Comparison of ENCODE assay signal across 8 mouse cellular contexts in genomic region chr4:43558631-43559356, GRCm38 (mm10). TPM values are rescaled to one million over a fixed set of nuclear protein-coding genes. Genes with fewer than 3 reads are reported as not detected.
DNase-seq lines count a peak whose midpoint lies in the region; ATAC-seq and TF ChIP-seq lines count a peak whose summit lies in the region.

No protein-coding gene starts in this region.

- peak overlapping the region; percentile 62 for H3K4me3 ChIP-seq in bone marrow macrophage, adult 2 months (ENCODE audit: insufficient read depth, low read length)
- peak overlapping the region; percentile 20; the same call in 1 of the 2 replicates for H3K4me3 ChIP-seq in intestine, embryonic 14.5 days (ENCODE audit: low read depth, low read length)
- peak overlapping the region; percentile 92 for H3K4me3 ChIP-seq in liver, embryonic 16.5 days (ENCODE audit: low read depth, low read length)
- peak overlapping the region; percentile 2; the same call in 1 of the 2 replicates for H3K4me3 ChIP-seq in neural tube, embryonic 13.5 days

- TF ChIP-seq CTCF in bone marrow macrophage, adult 2 months (IDR thresholded peaks at IDR 0.05; ENCODE audit: low read depth, low read length), result no peak

- peaks cover 36% of the 10 kb centered on the region for H3K36me3 ChIP-seq in intestine, embryonic 14.5 days (ENCODE audit: control insufficient read depth, insufficient read depth, low read length)
- peaks cover 33% of the 10 kb centered on the region for H3K36me3 ChIP-seq in liver, embryonic 16.5 days (ENCODE audit: control insufficient read depth, insufficient read depth)
- peaks cover 35% of the 10 kb centered on the region for H3K36me3 ChIP-seq in neural tube, embryonic 13.5 days

- no peaks in the 10 kb centered on the region for H3K27me3 ChIP-seq in intestine, embryonic 14.5 days (replicated peaks; ENCODE audit: control insufficient read depth, insufficient read depth, low read length)
- no peaks in the 10 kb centered on the region for H3K27me3 ChIP-seq in liver, embryonic 16.5 days (ENCODE audit: control insufficient read depth, insufficient read depth, low read depth, low read length)
- no peaks in the 10 kb centered on the region for H3K27me3 ChIP-seq in neural tube, embryonic 13.5 days

- peak; percentile 36; the same call in 1 of the 2 replicates for ATAC-seq in intestine, embryonic 14.5 days (replicated peaks; ENCODE audit: low FRiP score, low TSS enrichment, low read depth)
- no peak for ATAC-seq in liver, embryonic 16.5 days (ENCODE audit: low read depth)
- ATAC-seq in neural tube, embryonic 13.5 days (ENCODE audit: low read depth), result no peak

- WGBS in intestine, embryonic 14.5 days, result 12% methylated on average over 13 of the region's 13 CpGs
- WGBS in liver, embryonic 16.5 days (ENCODE audit: insufficient replicate concordance), result 7% methylated on average over 13 of the region's 13 CpGs
- 25% methylated on average over 13 of the region's 13 CpGs for WGBS in neural tube, embryonic 13.5 days

- H3K27ac ChIP-seq in bone marrow macrophage, adult 2 months (ENCODE audit: insufficient read depth, low read depth, low read length), result peak overlapping the region; percentile 82
- H3K27ac ChIP-seq in intestine, embryonic 14.5 days (ENCODE audit: low read depth), result peak overlapping the region; percentile 92
- peak overlapping the region; percentile 72 for H3K27ac ChIP-seq in liver, embryonic 16.5 days (ENCODE audit: low read length)
- H3K27ac ChIP-seq in neural tube, embryonic 13.5 days (replicated peaks), result peak overlapping the region; percentile 42

- H3K4me1 ChIP-seq in bone marrow macrophage, adult 2 months (ENCODE audit: control insufficient read depth, insufficient read depth, low read length), result peaks cover 39% of the 10 kb centered on the region
- peaks cover 48% of the 10 kb centered on the region for H3K4me1 ChIP-seq in intestine, embryonic 14.5 days (replicated peaks; ENCODE audit: control insufficient read depth, insufficient read depth, low read length)
- H3K4me1 ChIP-seq in liver, embryonic 16.5 days (ENCODE audit: control insufficient read depth, low read depth, low read length), result peaks cover 51% of the 10 kb centered on the region
- peaks cover 56% of the 10 kb centered on the region for H3K4me1 ChIP-seq in neural tube, embryonic 13.5 days (replicated peaks)

- TF ChIP-seq POLR2A in bone marrow macrophage, adult 2 months (IDR thresholded peaks at IDR 0.05; ENCODE audit: borderline replicate concordance, low read depth, low read length), result no peak

- peak; percentile 36 to 37 for DNase-seq in layer of hippocampus, postnatal 10 days (ENCODE audit: low spot score in 2 of 2)
- DNase-seq in layer of hippocampus, adult 8-10 months (ENCODE audit: low spot score in 2 of 2), result no peak
- DNase-seq in gastrocnemius, postnatal 25 days, result peak; percentile 56
- DNase-seq in intestine, embryonic 14.5 days (ENCODE audit: low spot score), result peak; percentile 81
- DNase-seq in cerebellum, adult 9-10 months, result no peak

- H3K4me2 ChIP-seq in intestine, embryonic 14.5 days (ENCODE audit: low read length), result peak overlapping the region; percentile 75
- H3K4me2 ChIP-seq in liver, embryonic 16.5 days (ENCODE audit: low read depth, low read length), result peak overlapping the region; percentile 89
- peak overlapping the region; percentile 26 for H3K4me2 ChIP-seq in neural tube, embryonic 13.5 days

- peak overlapping the region; percentile 44; the same call in 1 of the 2 replicates for H3K9ac ChIP-seq in intestine, embryonic 14.5 days (ENCODE audit: low read length)
- H3K9ac ChIP-seq in liver, embryonic 16.5 days (ENCODE audit: low read depth, low read length), result peak overlapping the region; percentile 48
- peak overlapping the region; percentile 52 for H3K9ac ChIP-seq in neural tube, embryonic 13.5 days

- H3K9me3 ChIP-seq in intestine, embryonic 14.5 days (ENCODE audit: control insufficient read depth, low read length), result no peaks in the 10 kb centered on the region
- H3K9me3 ChIP-seq in liver, embryonic 16.5 days (replicated peaks; ENCODE audit: control insufficient read depth, low read length), result no peaks in the 10 kb centered on the region
- no peaks in the 10 kb centered on the region for H3K9me3 ChIP-seq in neural tube, embryonic 13.5 days

RNA-seq across cellular contexts. Expression of gene Creb3, which starts 3.3 kb away (rescaled TPM):
- total RNA-seq in layer of hippocampus, postnatal 10 days (2021), result 10 to 100 TPM; 65.9 to 75.4 TPM
- 10 to 100 TPM; 63.3 to 89.5 (median 69.0) TPM for total RNA-seq in layer of hippocampus, adult 8-10 months (2022)
- 50.7 and 54.0 TPM in 2 replicates for polyA plus RNA-seq in bone marrow macrophage, adult 2 months (2012; ENCODE audit: insufficient read depth, insufficient read length, missing spikeins)
- total RNA-seq in gastrocnemius, postnatal 25 days (2021), result 10 to 100 TPM; 34.9 to 41.8 TPM
- 64.8 and 68.6 TPM in 2 replicates for polyA plus RNA-seq in intestine, embryonic 14.5 days (2014; fragmentation: Nextera tagmentation; extraction: Ambion mirVana)
- 23.6 and 26.1 TPM in 2 replicates for polyA plus RNA-seq in liver, embryonic 16.5 days (2015; fragmentation: Nextera tagmentation; extraction: Ambion mirVana)
- polyA plus RNA-seq in neural tube, embryonic 13.5 days (2015; fragmentation: Nextera tagmentation; extraction: Ambion mirVana), result 88.9 and 89.1 TPM in 2 replicates

RNA-seq across cellular contexts. Expression of gene Tln1, which starts 3.7 kb away (rescaled TPM):
- 10 to 100 TPM; 54.4 to 69.7 TPM for total RNA-seq in layer of hippocampus, postnatal 10 days (2021)
- total RNA-seq in layer of hippocampus, adult 8-10 months (2022), result 10 to 100 TPM; 39.3 to 62.9 (median 50.6) TPM
- polyA plus RNA-seq in bone marrow macrophage, adult 2 months (2012; ENCODE audit: insufficient read depth, insufficient read length, missing spikeins), result 168 and 219 TPM in 2 replicates
- 10 to 100 TPM; 56.2 to 79.8 TPM for total RNA-seq in gastrocnemius, postnatal 25 days (2021)
- polyA plus RNA-seq in intestine, embryonic 14.5 days (2014; fragmentation: Nextera tagmentation; extraction: Ambion mirVana), result 66.0 and 69.8 TPM in 2 replicates
- 38.2 and 40.2 TPM in 2 replicates for polyA plus RNA-seq in liver, embryonic 16.5 days (2015; fragmentation: Nextera tagmentation; extraction: Ambion mirVana)
- 64.4 and 69.6 TPM in 2 replicates for polyA plus RNA-seq in neural tube, embryonic 13.5 days (2015; fragmentation: Nextera tagmentation; extraction: Ambion mirVana)

RNA-seq across cellular contexts. Expression of gene Rgp1, which starts 19.7 kb away (rescaled TPM):
- total RNA-seq in layer of hippocampus, postnatal 10 days (2021), result 10 to 100 TPM; 46.2 to 53.6 TPM
- total RNA-seq in layer of hippocampus, adult 8-10 months (2022), result 10 to 100 TPM; 46.2 to 69.0 (median 51.0) TPM
- polyA plus RNA-seq in bone marrow macrophage, adult 2 months (2012; ENCODE audit: insufficient read depth, insufficient read length, missing spikeins), result 15.8 and 17.3 TPM in 2 replicates
- total RNA-seq in gastrocnemius, postnatal 25 days (2021), result 10 to 100 TPM; 21.1 to 22.5 TPM
- 25.4 and 29.7 TPM in 2 replicates for polyA plus RNA-seq in intestine, embryonic 14.5 days (2014; fragmentation: Nextera tagmentation; extraction: Ambion mirVana)
- polyA plus RNA-seq in liver, embryonic 16.5 days (2015; fragmentation: Nextera tagmentation; extraction: Ambion mirVana), result 15.6 and 16.7 TPM in 2 replicates
- 23.9 and 28.0 TPM in 2 replicates for polyA plus RNA-seq in neural tube, embryonic 13.5 days (2015; fragmentation: Nextera tagmentation; extraction: Ambion mirVana)

RNA-seq across cellular contexts. Expression of gene Gba2, which starts 19.9 kb away (rescaled TPM):
- total RNA-seq in layer of hippocampus, postnatal 10 days (2021), result 10 to 100 TPM; 56.8 to 57.7 TPM
- 10 to 100 TPM; 58.7 to 64.7 (median 60.9) TPM for total RNA-seq in layer of hippocampus, adult 8-10 months (2022)
- polyA plus RNA-seq in bone marrow macrophage, adult 2 months (2012; ENCODE audit: insufficient read depth, insufficient read length, missing spikeins), result 9.6 and 11.3 TPM in 2 replicates
- total RNA-seq in gastrocnemius, postnatal 25 days (2021), result 1 to 10 TPM; 5.5 to 6.1 TPM
- polyA plus RNA-seq in intestine, embryonic 14.5 days (2014; fragmentation: Nextera tagmentation; extraction: Ambion mirVana), result 13.2 and 15.5 TPM in 2 replicates
- polyA plus RNA-seq in liver, embryonic 16.5 days (2015; fragmentation: Nextera tagmentation; extraction: Ambion mirVana), result 17.7 and 18.7 TPM in 2 replicates
- 47.8 and 50.8 TPM in 2 replicates for polyA plus RNA-seq in neural tube, embryonic 13.5 days (2015; fragmentation: Nextera tagmentation; extraction: Ambion mirVana)

RNA-seq across cellular contexts. Expression of gene Msmp, which starts 25.5 kb away (rescaled TPM):
- not detected for total RNA-seq in layer of hippocampus, postnatal 10 days (2021)
- not detected for total RNA-seq in layer of hippocampus, adult 8-10 months (2022)
- not detected in 2 replicates for polyA plus RNA-seq in bone marrow macrophage, adult 2 months (2012; ENCODE audit: insufficient read depth, insufficient read length, missing spikeins)
- total RNA-seq in gastrocnemius, postnatal 25 days (2021), result under 1 TPM in 1 of 2 experiments, not detected in 1; 0.64 TPM
- 0.49 and 1.3 TPM in 2 replicates for polyA plus RNA-seq in intestine, embryonic 14.5 days (2014; fragmentation: Nextera tagmentation; extraction: Ambion mirVana)
- 0.25 TPM in 1 of 2 replicates, not detected in the other for polyA plus RNA-seq in liver, embryonic 16.5 days (2015; fragmentation: Nextera tagmentation; extraction: Ambion mirVana)
- 2.2 TPM in 1 of 2 replicates, not detected in the other for polyA plus RNA-seq in neural tube, embryonic 13.5 days (2015; fragmentation: Nextera tagmentation; extraction: Ambion mirVana)

Comparison
In these comparisons a context has a peak if more than half of its experiments do, and no peak if none do; other contexts are left out.
1. DNase-seq: peak in layer of hippocampus, postnatal 10 days (2 of 2), gastrocnemius, postnatal 25 days (single experiment) and intestine, embryonic 14.5 days (single experiment); none in layer of hippocampus, adult 8-10 months (0 of 2) and cerebellum, adult 9-10 months (single experiment).
2. H3K27ac ChIP-seq: peak in every context shown above with its lines; median percentile 92 in intestine, embryonic 14.5 days; 82 in bone marrow macrophage, adult 2 months; 72 in liver, embryonic 16.5 days; 42 in neural tube, embryonic 13.5 days.
3. H3K4me3 ChIP-seq: peak in every context shown above with its lines; median percentile 92 in liver, embryonic 16.5 days; 62 in bone marrow macrophage, adult 2 months; 20 in intestine, embryonic 14.5 days; 2 in neural tube, embryonic 13.5 days.
4. H3K4me2 ChIP-seq: peak in every context shown above with its lines; median percentile 89 in liver, embryonic 16.5 days; 75 in intestine, embryonic 14.5 days; 26 in neural tube, embryonic 13.5 days.
5. Peak in every context shown above with its lines, with median percentiles within 50 percentile points of each other: H3K9ac ChIP-seq.